Mouse (Mus musculus): ENCODE data around the gene Hist1h2bg.

- TF ChIP-seq CTCF (IDR thresholded peaks at IDR 0.05; ENCODE audit: borderline replicate concordance, extremely low read depth, insufficient read depth, insufficient read length) = no peak
- TF ChIP-seq POLR2A (IDR thresholded peaks at IDR 0.05; ENCODE audit: borderline replicate concordance, extremely low read depth, insufficient read depth, insufficient read length, poor library complexity, severe bottlenecking) = no peak
Measured at GRCm38 (mm10) chr13:23593051-23593770, 22.0 kb downstream of the Hist1h2bg start.

All from brain, embryonic 14.5 days (tissue).